Mouse (Mus musculus) layer of hippocampus, adult 18-20 months (tissue): ENCODE data around the gene Aoc2. TPM values are rescaled to one million over a fixed set of nuclear protein-coding genes. Genes with fewer than 3 reads are reported as not detected.
"Not testable (repeated sequence)": the region's sequence is repeated elsewhere in the genome, so short reads cannot be mapped to it uniquely, and the experiment has no call there.

Experiments
- DNase-seq, 2 experiments: peaks; one replicate each; pipeline ENCODE4 v3.0.0; 2022; ENCODE audit warnings: low spot score in 2 of 2
- microRNA-seq, 2 experiments: library from miRNA; unstranded; fragments of <30 nt; microRNA quantifications; one replicate each; pipeline ENCODE4 v1.2.0; 2021
- total RNA-seq, 2 experiments: library from RNA; stranded (reverse); gene quantifications; 2 replicates each; pipeline ENCODE4 v1.2.3; 2021

The Aoc2 gene
- total RNA-seq, 2 experiments from 2014 or later: 6.3 to 7.0 TPM

- DNase-seq: no peak
Observed at GRCm38 (mm10) chr11:101353436-101353835, 28.6 kb downstream of the Aoc2 start.

- DNase-seq: no peak
Observed at GRCm38 (mm10) chr11:101354438-101355010, 29.7 kb downstream of the Aoc2 start.

- no peak for DNase-seq
Observed at GRCm38 (mm10) chr11:101355916-101356315, 31.1 kb downstream of the Aoc2 start.

- DNase-seq: no peak
Observed at GRCm38 (mm10) chr11:101357505-101358182, 32.8 kb downstream of the Aoc2 start.

GRCm38 (mm10) chr11:101359776-101360175 lies 34.9 kb downstream of the Aoc2 start:
- no peak for DNase-seq

- no peak for DNase-seq
Observed at GRCm38 (mm10) chr11:101360651-101361113, 35.8 kb downstream of the Aoc2 start.

- DNase-seq: no peak
Observed at GRCm38 (mm10) chr11:101364531-101364931, 39.7 kb downstream of the Aoc2 start.

GRCm38 (mm10) chr11:101367326-101367935 lies 42.6 kb downstream of the Aoc2 start, which contains the start of gene G6pc:
Gene G6pc (plus strand): TSS chr11:101367561.
- no peak for DNase-seq

GRCm38 (mm10) chr11:101370141-101370540 lies 45.3 kb downstream of the Aoc2 start:
- no peak for DNase-seq

- no peak for DNase-seq
Observed at GRCm38 (mm10) chr11:101374421-101374938, 49.6 kb downstream of the Aoc2 start.

GRCm38 (mm10) chr11:101378196-101378595 lies 53.3 kb downstream of the Aoc2 start:
- not testable (repeated sequence) for DNase-seq

GRCm38 (mm10) chr11:101378926-101379325 lies 54.1 kb downstream of the Aoc2 start:
- DNase-seq: no peak

Small RNA genes lying within 50 kb of the gene (microRNA-seq; reads per million reads assigned to microRNA genes)
- gene Gm25593: 0 reads per million in 2 experiments

Other genes starting within 250 kb of the Aoc2 start
- gene Hsd17b1, start 246.7 kb upstream of the Aoc2 start, total RNA-seq: 1 to 10 TPM in 1 of 2 experiments, under 1 TPM in 1; 0.66 to 1.5 TPM
- gene Coasy, start 242.5 kb upstream of the Aoc2 start, total RNA-seq: 10 to 100 TPM; 24.5 to 25.7 TPM
- 10 to 100 TPM; 41.6 to 44.3 TPM for gene Mlx, start 237.8 kb upstream of the Aoc2 start, total RNA-seq
- gene Psmc3ip, start 229.6 kb upstream of the Aoc2 start, total RNA-seq: 1 to 10 TPM; 3.4 to 5.4 TPM
- gene Retreg3, start 205.2 kb upstream of the Aoc2 start, total RNA-seq: 10 to 100 TPM; 57.2 to 58.1 TPM
- 10 to 100 TPM; 43.7 to 46.5 TPM for gene Tubg1, start 205.1 kb upstream of the Aoc2 start, total RNA-seq
- gene Tubg2, start 169.2 kb upstream of the Aoc2 start, total RNA-seq: 10 to 100 TPM; 40.2 to 42.7 TPM
- 100 to 1,000 TPM; 154 to 162 TPM for gene Cntnap1, start 154.5 kb upstream of the Aoc2 start, total RNA-seq
- 10 to 100 TPM; 15.0 to 15.3 TPM for gene Plekhh3, start 153.7 kb upstream of the Aoc2 start, total RNA-seq
- under 1 TPM in 1 of 2 experiments, not detected in 1; 0.18 TPM for gene Ccr10, start 149.6 kb upstream of the Aoc2 start, total RNA-seq
- gene Ezh1, start 98.6 kb upstream of the Aoc2 start, total RNA-seq: 10 to 100 TPM; 79.0 to 84.0 TPM
- 10 to 100 TPM; 62.2 to 72.8 TPM for gene Ramp2, start 79.0 kb upstream of the Aoc2 start, total RNA-seq
- gene Vps25, start 71.4 kb upstream of the Aoc2 start, total RNA-seq: 10 to 100 TPM; 61.8 to 65.6 TPM
- 10 to 100 TPM in 1 of 2 experiments, 1 to 10 TPM in 1; 9.8 to 10.4 TPM for gene Wnk4, start 64.5 kb upstream of the Aoc2 start, total RNA-seq
- under 1 TPM; 0.30 to 0.47 TPM for gene Cntd1, start 46.1 kb upstream of the Aoc2 start, total RNA-seq
- 100 to 1,000 TPM; 102 to 103 TPM for gene Coa3, start 45.9 kb upstream of the Aoc2 start, total RNA-seq
- 100 to 1,000 TPM; 211 to 217 TPM for gene Becn1, start 22.8 kb upstream of the Aoc2 start, total RNA-seq
- gene Psme3, start 8.8 kb upstream of the Aoc2 start, total RNA-seq: 100 to 1,000 TPM; 118 to 127 TPM
- under 1 TPM; 0.36 to 0.47 TPM for gene Aoc3, start 5.5 kb downstream of the Aoc2 start, total RNA-seq
- not detected for gene G6pc, start 42.5 kb downstream of the Aoc2 start, total RNA-seq
- 10 to 100 TPM; 45.9 to 51.1 TPM for gene Aarsd1, start 92.6 kb downstream of the Aoc2 start, total RNA-seq
- 1 to 10 TPM; 6.3 to 6.4 TPM for gene Gm27029, start 99.7 kb downstream of the Aoc2 start, total RNA-seq
- gene Rundc1, start 100.0 kb downstream of the Aoc2 start, total RNA-seq: 10 to 100 TPM; 36.5 to 36.8 TPM
- gene Ptges3l, start 100.3 kb downstream of the Aoc2 start, total RNA-seq: 1 to 10 TPM in 1 of 2 experiments, under 1 TPM in 1; 0.99 to 2.0 TPM
- gene Rpl27, start 117.2 kb downstream of the Aoc2 start, total RNA-seq: 10 to 100 TPM; 40.7 to 42.5 TPM
- gene Ifi35, start 123.3 kb downstream of the Aoc2 start, total RNA-seq: 1 to 10 TPM; 2.4 to 2.7 TPM
- 100 to 1,000 TPM; 111 to 120 TPM for gene Rnd2, start 139.9 kb downstream of the Aoc2 start, total RNA-seq
- 10 to 100 TPM; 32.1 to 33.8 TPM for gene Vat1, start 141.2 kb downstream of the Aoc2 start, total RNA-seq
- 1 to 10 TPM in 1 of 2 experiments, under 1 TPM in 1; 0.56 to 1.0 TPM for gene Brca1, start 226.9 kb downstream of the Aoc2 start, total RNA-seq
- 100 to 1,000 TPM; 134 to 138 TPM for gene Nbr1, start 227.1 kb downstream of the Aoc2 start, total RNA-seq